Mouse (Mus musculus) embryonic facial prominence, embryonic 11.5 days (tissue): Measurements from ENCODE around the gene Hoxc10. TPM values are rescaled to one million over a fixed set of nuclear protein-coding genes. Genes with fewer than 3 reads are reported as not detected.

ENCODE experiments used
- ATAC-seq: fragments of 200-750 bp; cut with Nextera tagmentation; replicated peaks from 2 replicates; pipeline ENCODE4 v1.8.0; 2017; ENCODE audit warnings: low read depth; ENCODE audit not compliant: insufficient number of reproducible peaks, low FRiP score, low TSS enrichment
- DNase-seq: peaks from one replicate; pipeline ENCODE4 v3.0.0-alpha.2; 2015; ENCODE audit warnings: low spot score
- H3K27ac ChIP-seq: fragments of 300-500 bp; sonication (generic); replicated peaks from 2 replicates; pipeline ENCODE4 v1.5.1; 2014; ENCODE audit warnings: mild to moderate bottlenecking, low read depth, low read length, control low read depth
- H3K27me3 ChIP-seq: fragments of 300-500 bp; sonication (generic); 2 replicates; pipeline ENCODE4 v1.6.1; 2014; ENCODE audit warnings: mild to moderate bottlenecking, low read length, moderate library complexity, mixed read lengths; ENCODE audit not compliant: control insufficient read depth, insufficient read depth
- H3K36me3 ChIP-seq: fragments of 300-500 bp; sonication (generic); replicated peaks from 2 replicates; pipeline ENCODE4 v1.6.1; 2014; ENCODE audit warnings: low read depth, mild to moderate bottlenecking, low read length, moderate library complexity, mixed read lengths; ENCODE audit not compliant: control insufficient read depth, insufficient read depth
- H3K4me1 ChIP-seq: fragments of 300-500 bp; sonication (generic); 2 replicates; pipeline ENCODE4 v1.6.1; 2014; ENCODE audit warnings: low read length, mixed read lengths; ENCODE audit not compliant: control insufficient read depth, insufficient read depth
- H3K4me2 ChIP-seq: fragments of 300-500 bp; sonication (generic); 2 replicates; pipeline ENCODE4 v1.6.1; 2014; ENCODE audit warnings: low read depth, mild to moderate bottlenecking, control low read depth, low read length, moderate library complexity
- H3K4me3 ChIP-seq: fragments of 300-500 bp; sonication (generic); 2 replicates; pipeline ENCODE4 v1.5.1; 2014; ENCODE audit warnings: low read depth, low read length, control low read depth
- H3K9ac ChIP-seq: fragments of 300-500 bp; sonication (generic); replicated peaks from 2 replicates; pipeline ENCODE4 v1.6.1; 2014; ENCODE audit warnings: mild to moderate bottlenecking, control low read depth, low read length
- H3K9me3 ChIP-seq: fragments of 300-500 bp; sonication (generic); replicated peaks from 2 replicates; pipeline ENCODE4 v1.6.1; 2016; ENCODE audit warnings: mild to moderate bottlenecking, low read length, inconsistent platforms, mixed read lengths; ENCODE audit not compliant: control insufficient read depth
- WGBS: fragments of 180-500 bp; shearing (Covaris S2); extraction: QIAGEN DNeasy Blood & Tissue Kit; methylation state at CpG from one replicate; pipeline ENCODE4 v1.1.7; 2014; 5-methylcytosine and 5-hydroxymethylcytosine counted together
- polyA plus RNA-seq: library from polyadenylated mRNA; unstranded; fragments of >200 nt; fragmentation: Nextera tagmentation; extraction: Ambion mirVana; gene quantifications from 2 replicates; pipeline ENCODE4 v1.2.1, GENCODE M21; 2014

Hoxc10 gene
- polyA plus RNA-seq, 1 experiment from 2014 or later: not detected

GRCm38 (mm10) chr15:102984521-102984920, 17.9 kb downstream of the Hoxc10 start:
- H3K9ac ChIP-seq: no peak overlapping the region
- H3K4me3 ChIP-seq: no peak overlapping the region
- under 1% methylated on average over 10 of the region's 10 CpGs for WGBS
- H3K4me2 ChIP-seq: no peak overlapping the region
- ATAC-seq (no peak), DNase-seq (no peak)
- no peak overlapping the region for H3K27ac ChIP-seq
- H3K36me3 ChIP-seq: no peaks in the 10 kb centered on the region
- peaks cover 6% of the 10 kb centered on the region for H3K4me1 ChIP-seq
- no peaks in the 10 kb centered on the region for H3K9me3 ChIP-seq
- peaks cover 96% of the 10 kb centered on the region for H3K27me3 ChIP-seq

GRCm38 (mm10) chr15:102984925-102985324, 18.3 kb downstream of the Hoxc10 start:
- H3K36me3 ChIP-seq: no peaks in the 10 kb centered on the region
- no peak for DNase-seq
- 4% methylated on average over 3 of the region's 3 CpGs for WGBS
- H3K4me3 ChIP-seq: no peak overlapping the region
- no peak overlapping the region for H3K9ac ChIP-seq
- H3K4me2 ChIP-seq: no peak overlapping the region
- no peak overlapping the region for H3K27ac ChIP-seq
- peaks cover 6% of the 10 kb centered on the region for H3K4me1 ChIP-seq
- ATAC-seq: no peak
- H3K9me3 ChIP-seq: no peaks in the 10 kb centered on the region
- peaks cover 96% of the 10 kb centered on the region for H3K27me3 ChIP-seq

- H3K36me3 ChIP-seq: no peaks in the 10 kb centered on the region
- H3K27ac ChIP-seq: no peak overlapping the region
- H3K4me1 ChIP-seq: no peaks in the 10 kb centered on the region
- no peak; the same call in 1 of the 2 replicates for ATAC-seq
- 3% methylated on average over 21 of the region's 21 CpGs for WGBS
- H3K9ac ChIP-seq: no peak overlapping the region
- peak; percentile 96 for DNase-seq
- H3K27me3 ChIP-seq: peaks cover 95% of the 10 kb centered on the region
- H3K4me2 ChIP-seq: no peak overlapping the region
- no peaks in the 10 kb centered on the region for H3K9me3 ChIP-seq
- H3K4me3 ChIP-seq: no peak overlapping the region
Observed at GRCm38 (mm10) chr15:102987124-102987833, 20.7 kb downstream of the Hoxc10 start.

GRCm38 (mm10) chr15:102988078-102988477, 21.5 kb downstream of the Hoxc10 start:
- ATAC-seq (no peak), DNase-seq (no peak)
- Histone ChIP-seq H3K4me1 (no peaks in the 10 kb centered on the region), H3K4me3 (no peak overlapping the region), H3K9me3 (no peaks in the 10 kb centered on the region), H3K4me2 (no peak overlapping the region), H3K27ac (no peak overlapping the region), H3K9ac (no peak overlapping the region), H3K36me3 (no peaks in the 10 kb centered on the region), H3K27me3 (peaks cover 96% of the 10 kb centered on the region)
- WGBS: 11% methylated on average over 5 of the region's 5 CpGs

GRCm38 (mm10) chr15:102990461-102991397, 24.1 kb downstream of the Hoxc10 start, which contains the start of gene Hoxc8:
Gene Hoxc8 (plus strand): TSS chr15:102990607.
- Histone ChIP-seq H3K27me3 (peaks cover 93% of the 10 kb centered on the region), H3K9ac (no peak within 1 kb of the TSS), H3K27ac (no peak within 1 kb of the TSS), H3K4me1 (no peaks in the 10 kb centered on the region), H3K4me2 (no peak within 1 kb of the TSS), H3K36me3 (no peaks in the 10 kb centered on the region), H3K4me3 (no peak within 1 kb of the TSS), H3K9me3 (no peaks in the 10 kb centered on the region)
- under 1% methylated on average over 69 of the region's 69 CpGs for WGBS
- ATAC-seq (no peak), DNase-seq (no peak)

GRCm38 (mm10) chr15:102991782-102992181, 25.2 kb downstream of the Hoxc10 start:
- Histone ChIP-seq H3K9ac (no peak overlapping the region), H3K36me3 (no peaks in the 10 kb centered on the region), H3K4me1 (no peaks in the 10 kb centered on the region), H3K4me3 (no peak overlapping the region), H3K27ac (no peak overlapping the region), H3K27me3 (peaks cover 93% of the 10 kb centered on the region), H3K4me2 (no peak overlapping the region), H3K9me3 (no peaks in the 10 kb centered on the region)
- ATAC-seq (no peak), DNase-seq (no peak)
- 4% methylated on average over 7 of the region's 7 CpGs for WGBS

- WGBS: 2% methylated on average over 11 of the region's 11 CpGs
- no peak overlapping the region for H3K4me2 ChIP-seq
- H3K27me3 ChIP-seq: peaks cover 92% of the 10 kb centered on the region
Observed at GRCm38 (mm10) chr15:102992206-102992605, 25.6 kb downstream of the Hoxc10 start.

GRCm38 (mm10) chr15:102992863-102993262, 26.3 kb downstream of the Hoxc10 start:
- H3K36me3 ChIP-seq: no peaks in the 10 kb centered on the region
- 0% methylated on average over 3 of the region's 3 CpGs for WGBS
- H3K4me2 ChIP-seq: no peak overlapping the region
- H3K4me3 ChIP-seq: no peak overlapping the region
- no peak overlapping the region for H3K9ac ChIP-seq
- no peaks in the 10 kb centered on the region for H3K9me3 ChIP-seq
- H3K27me3 ChIP-seq: peaks cover 92% of the 10 kb centered on the region
- ATAC-seq (no peak), DNase-seq (no peak)
- no peak overlapping the region for H3K27ac ChIP-seq
- H3K4me1 ChIP-seq: no peaks in the 10 kb centered on the region

More at GRCm38 (mm10) chr15:102992206-102992605, 25.6 kb downstream of the Hoxc10 start:
- H3K4me3 ChIP-seq: no peak overlapping the region
- no peak overlapping the region for H3K27ac ChIP-seq
- H3K9ac ChIP-seq: no peak overlapping the region
- no peak for DNase-seq
- ATAC-seq: no peak
- no peaks in the 10 kb centered on the region for H3K9me3 ChIP-seq
- H3K36me3 ChIP-seq: no peaks in the 10 kb centered on the region
- no peaks in the 10 kb centered on the region for H3K4me1 ChIP-seq
